Mouse (Mus musculus) midbrain, embryonic 16.5 days (tissue): ENCODE measurements at regions not wholly inside any gene's neighbourhood (a gene's known extent, or its start where the extent isn't known, plus 50 kb on each side); places are given as distances from the start of the nearest gene placed in this dataset.
A peak's percentile ranks its signal among the peaks of the same experiment; 100 is the strongest.

ENCODE experiments used
- ATAC-seq: fragments of 200-750 bp; cut with Nextera tagmentation; 2 replicates; pipeline ENCODE4 v1.8.0; 2017; ENCODE audit warnings: moderate TSS enrichment
- H3K27ac ChIP-seq: fragments of 300-500 bp; sonication (generic); 2 replicates; pipeline ENCODE4 v1.5.1; 2014; ENCODE audit warnings: mild to moderate bottlenecking, low read length, mixed read lengths
- H3K27me3 ChIP-seq: fragments of 300-500 bp; sonication (generic); 2 replicates; pipeline ENCODE4 v1.6.1; 2014; ENCODE audit warnings: low read depth, low read length, mixed read lengths; ENCODE audit not compliant: control insufficient read depth, insufficient read depth
- H3K36me3 ChIP-seq: fragments of 300-500 bp; sonication (generic); 2 replicates; pipeline ENCODE4 v1.6.1; 2014; ENCODE audit warnings: mild to moderate bottlenecking, low read length, moderate library complexity, mixed read lengths; ENCODE audit not compliant: control insufficient read depth, insufficient read depth
- H3K4me1 ChIP-seq: fragments of 300-500 bp; sonication (generic); 2 replicates; pipeline ENCODE4 v1.6.1; 2014; ENCODE audit warnings: mild to moderate bottlenecking, low read length, mixed read lengths; ENCODE audit not compliant: control insufficient read depth, insufficient read depth
- H3K4me2 ChIP-seq: fragments of 300-500 bp; sonication (generic); 2 replicates; pipeline ENCODE4 v1.6.1; 2014; ENCODE audit warnings: mild to moderate bottlenecking, low read length, mixed read lengths
- H3K4me3 ChIP-seq: fragments of 300-500 bp; sonication (generic); 2 replicates; pipeline ENCODE4 v1.5.1; 2014; ENCODE audit warnings: low read depth, mild to moderate bottlenecking, low read length, moderate library complexity, mixed read lengths
- H3K9ac ChIP-seq: fragments of 300-500 bp; sonication (generic); 2 replicates; pipeline ENCODE4 v1.6.1; 2014; ENCODE audit warnings: low read depth, low read length, mixed read lengths
- H3K9me3 ChIP-seq: fragments of 300-500 bp; sonication (generic); replicated peaks from 2 replicates; pipeline ENCODE4 v1.6.1; 2014; ENCODE audit warnings: mild to moderate bottlenecking, low read length, mixed read lengths; ENCODE audit not compliant: control insufficient read depth, poor library complexity, severe bottlenecking
- WGBS: fragments of 180-500 bp; shearing (Covaris S2); extraction: QIAGEN DNeasy Blood & Tissue Kit; methylation state at CpG from one replicate; pipeline ENCODE4 v1.1.7; 2014; 5-methylcytosine and 5-hydroxymethylcytosine counted together

- WGBS, result 93% methylated on average over 2 of the region's 2 CpGs
- Histone ChIP-seq H3K9me3 (no peaks in the 10 kb centered on the region), H3K36me3 (no peaks in the 10 kb centered on the region), H3K4me2 (no peak overlapping the region), H3K4me3 (no peak overlapping the region), H3K27me3 (no peaks in the 10 kb centered on the region), H3K27ac (no peak overlapping the region), H3K4me1 (no peaks in the 10 kb centered on the region), H3K9ac (no peak overlapping the region)
- ATAC-seq, result no peak
Measured at GRCm38 (mm10) chr14:106412917-106413558, 307.0 kb downstream of the Trim52 start.

DNA sequence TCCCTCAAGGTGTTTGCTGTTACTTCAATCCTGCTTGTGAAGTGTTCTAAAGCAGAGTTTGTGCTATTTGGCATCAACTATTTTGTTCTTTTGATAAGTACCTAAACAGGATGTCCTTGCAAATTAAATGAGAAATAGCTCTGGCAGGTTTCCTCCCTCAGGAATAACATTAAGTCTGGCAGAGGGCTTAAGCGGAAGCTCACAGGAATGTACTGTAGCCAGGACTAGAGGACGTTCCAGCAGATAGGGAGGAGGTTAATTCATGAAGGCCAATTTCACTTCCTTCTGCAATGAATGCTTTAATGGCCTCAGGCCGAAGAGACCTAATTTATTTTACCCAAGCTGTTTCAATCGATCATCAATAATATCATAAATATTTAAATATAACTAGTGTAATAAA lies 318.7 kb downstream of the Trim52 start:
- no peak for ATAC-seq
- Histone ChIP-seq H3K4me3 (no peak overlapping the region), H3K27ac (no peak overlapping the region), H3K4me2 (no peak overlapping the region), H3K27me3 (no peaks in the 10 kb centered on the region), H3K9me3 (no peaks in the 10 kb centered on the region), H3K36me3 (no peaks in the 10 kb centered on the region), H3K9ac (no peak overlapping the region), H3K4me1 (no peaks in the 10 kb centered on the region)
- WGBS, result 66% methylated on average over 4 of the region's 4 CpGs

DNA sequence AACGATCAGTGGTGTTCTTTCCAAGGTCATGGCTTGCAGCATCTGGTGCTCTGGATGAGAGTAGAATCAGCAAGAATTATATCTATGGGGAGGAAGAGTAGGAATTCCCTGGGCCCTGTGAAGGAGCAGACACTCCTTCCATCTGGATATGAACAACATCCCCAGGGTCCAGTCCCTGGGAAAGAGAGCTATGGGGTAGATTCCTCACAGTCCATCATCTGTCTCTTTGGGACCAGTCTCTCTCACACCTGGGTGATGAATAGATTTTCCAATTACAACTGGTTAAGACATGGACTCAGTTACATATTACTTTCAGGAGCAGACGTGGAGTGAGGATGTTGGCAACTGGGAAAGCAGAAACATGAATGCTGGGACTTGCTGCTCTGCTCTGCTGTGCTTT lies 322.6 kb downstream of the Trim52 start:
- H3K27ac ChIP-seq, result no peak overlapping the region
- no peaks in the 10 kb centered on the region for H3K27me3 ChIP-seq
- no peak overlapping the region for H3K9ac ChIP-seq
- no peaks in the 10 kb centered on the region for H3K36me3 ChIP-seq
- 87% methylated on average over 2 of the region's 2 CpGs for WGBS
- H3K4me3 ChIP-seq, result no peak overlapping the region
- no peaks in the 10 kb centered on the region for H3K4me1 ChIP-seq
- H3K9me3 ChIP-seq, result no peaks in the 10 kb centered on the region
- ATAC-seq, result no peak
- no peak overlapping the region for H3K4me2 ChIP-seq

DNA sequence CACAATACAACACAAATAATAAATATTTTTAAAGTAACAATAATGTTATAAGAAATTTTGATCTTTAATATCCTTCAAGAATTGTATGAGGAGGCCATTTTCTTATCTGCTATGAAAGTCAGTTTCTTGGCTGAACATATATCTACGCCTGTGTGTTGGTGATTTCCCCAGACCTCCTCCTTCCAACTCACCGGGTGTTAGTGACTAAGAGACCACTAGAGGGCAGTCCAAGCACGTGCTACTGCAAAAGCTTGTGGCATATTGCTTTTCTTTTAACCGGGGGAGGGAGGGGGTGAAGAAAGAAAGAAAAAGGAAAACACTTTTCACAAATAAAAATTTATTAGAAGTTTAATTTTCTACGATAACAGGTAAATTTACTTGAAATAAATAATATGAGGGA lies 333.3 kb downstream of the Trim52 start:
- Histone ChIP-seq H3K36me3 (no peaks in the 10 kb centered on the region), H3K27ac (no peak overlapping the region), H3K4me3 (no peak overlapping the region), H3K4me1 (no peaks in the 10 kb centered on the region), H3K9ac (no peak overlapping the region), H3K9me3 (no peaks in the 10 kb centered on the region), H3K4me2 (no peak overlapping the region), H3K27me3 (no peaks in the 10 kb centered on the region)
- no peak for ATAC-seq
- WGBS, result 14% methylated on average over 5 of the region's 5 CpGs

- Histone ChIP-seq H3K9ac (no peak overlapping the region), H3K27me3 (no peaks in the 10 kb centered on the region), H3K4me2 (no peak overlapping the region), H3K4me1 (no peaks in the 10 kb centered on the region), H3K27ac (no peak overlapping the region), H3K36me3 (no peaks in the 10 kb centered on the region), H3K4me3 (no peak overlapping the region), H3K9me3 (no peaks in the 10 kb centered on the region)
- no peak for ATAC-seq
- WGBS, result 88% methylated on average over 7 of the region's 7 CpGs
Measured at GRCm38 (mm10) chr14:106489074-106489473, 383.1 kb downstream of the Trim52 start.

- no peaks in the 10 kb centered on the region for H3K4me1 ChIP-seq
- WGBS, result 87% methylated on average over 4 of the region's 4 CpGs
- no peaks in the 10 kb centered on the region for H3K27me3 ChIP-seq
- H3K27ac ChIP-seq, result no peak overlapping the region
- no peaks in the 10 kb centered on the region for H3K36me3 ChIP-seq
- ATAC-seq, result no peak
- H3K9ac ChIP-seq, result no peak overlapping the region
- H3K9me3 ChIP-seq, result no peaks in the 10 kb centered on the region
- H3K4me2 ChIP-seq, result no peak overlapping the region
- H3K4me3 ChIP-seq, result no peak overlapping the region
Measured at GRCm38 (mm10) chr14:106491389-106491788, 385.4 kb downstream of the Trim52 start.

GRCm38 (mm10) chr14:106500344-106501135 lies 394.5 kb downstream of the Trim52 start:
- peak overlapping the region; percentile 24; the same call in 1 of the 2 replicates for H3K4me3 ChIP-seq
- H3K27me3 ChIP-seq, result no peaks in the 10 kb centered on the region; the same call in 1 of the 2 replicates

DNA sequence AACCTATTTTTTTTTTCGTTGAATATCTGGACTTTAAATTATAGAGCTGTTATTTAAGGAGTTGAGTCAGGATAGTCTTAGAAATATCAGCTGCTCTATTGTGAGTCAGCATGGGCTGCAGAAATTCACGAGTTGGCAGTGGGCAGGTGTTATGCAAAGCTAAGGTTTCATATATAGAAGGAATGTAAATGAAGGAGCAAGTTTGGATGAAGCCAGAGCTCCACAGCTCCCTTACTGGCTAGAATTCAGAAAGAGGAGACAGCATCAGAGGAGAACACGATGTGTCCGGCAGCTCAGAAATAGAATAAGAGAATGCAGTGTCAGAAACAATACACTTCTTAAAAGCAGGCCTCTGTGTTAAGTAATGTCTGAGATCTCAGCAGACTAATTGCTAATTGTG lies 400.9 kb downstream of the Trim52 start:
- H3K27me3 ChIP-seq, result no peaks in the 10 kb centered on the region
- no peaks in the 10 kb centered on the region for H3K9me3 ChIP-seq
- H3K4me1 ChIP-seq, result no peaks in the 10 kb centered on the region
- no peak overlapping the region for H3K9ac ChIP-seq
- 66% methylated on average over 4 of the region's 4 CpGs for WGBS
- H3K4me2 ChIP-seq, result no peak overlapping the region
- H3K4me3 ChIP-seq, result no peak overlapping the region
- no peak for ATAC-seq
- H3K36me3 ChIP-seq, result no peaks in the 10 kb centered on the region
- H3K27ac ChIP-seq, result no peak overlapping the region

More at GRCm38 (mm10) chr14:106500344-106501135, 394.5 kb downstream of the Trim52 start:
- 0 out of 2 replicates have a peak, but pooled peaks cover 2% of the 10 kb centered on the region for H3K4me1 ChIP-seq
- peak; percentile 70 for ATAC-seq
- no peak overlapping the region for H3K27ac ChIP-seq
- H3K9me3 ChIP-seq, result no peaks in the 10 kb centered on the region
- peak overlapping the region; percentile 55 for H3K4me2 ChIP-seq
- no peaks in the 10 kb centered on the region for H3K36me3 ChIP-seq
- H3K9ac ChIP-seq, result peak overlapping the region; percentile 46
- 30% methylated on average over 19 of the region's 19 CpGs for WGBS
